Mouse (Mus musculus): ENCODE data around the gene Atrip. TPM values are rescaled to one million over a fixed set of nuclear protein-coding genes. Genes with fewer than 3 reads are reported as not detected.

Atrip gene
- polyA plus RNA-seq, 1 experiment from 2014 or later = 27.3 TPM

DNA sequence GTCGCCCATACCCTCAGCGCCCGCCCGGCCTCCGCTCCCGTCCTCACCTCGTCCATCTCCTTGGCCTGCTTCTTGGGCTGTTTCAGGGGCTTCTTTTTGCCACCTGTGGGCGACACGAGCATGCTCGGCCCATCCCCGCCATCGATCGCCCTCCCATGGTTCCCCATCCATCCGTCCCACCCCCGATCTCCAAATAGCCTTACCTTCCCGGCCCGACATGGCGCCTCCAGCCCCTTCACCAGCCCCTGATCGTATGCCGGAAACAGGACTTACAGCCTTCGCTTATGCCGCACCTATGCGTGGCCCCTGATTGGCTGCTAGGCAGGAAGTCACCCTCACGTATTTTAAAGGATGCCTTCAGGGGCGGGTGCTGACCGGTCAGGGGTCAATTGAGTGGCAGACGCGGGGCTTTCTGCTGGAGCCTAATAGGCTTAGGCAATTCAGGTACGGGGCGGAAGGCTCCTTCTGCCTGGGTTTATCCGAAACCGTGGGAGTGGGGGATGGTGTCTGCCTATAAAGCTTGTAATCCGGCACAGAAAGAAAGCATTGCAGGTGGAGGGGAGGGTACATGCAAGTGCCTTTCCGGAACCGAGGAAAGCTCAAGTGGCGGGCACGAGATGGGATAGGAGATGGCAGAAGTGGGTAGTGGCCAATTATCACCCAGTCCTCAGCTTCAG lies 8.3 kb upstream of the Atrip start, which contains the start of the genes Ccdc51 and Tma7:
Ccdc51 (plus strand) TSS at position 370 of the 677 bp plus-strand sequence.
Tma7 (minus strand) TSS at position 464 of the 677 bp plus-strand sequence.
- peak within 1 kb of the TSS; percentile 87 for H3K9ac ChIP-seq (ENCODE audit: low read length)
- DNase-seq (ENCODE audit: low spot score) (peak; percentile 92), ATAC-seq (peak; percentile 98)
- H3K27ac ChIP-seq (ENCODE audit: low read depth, low read length) = peak within 1 kb of the TSS; percentile 54; the same call in 1 of the 2 replicates
- H3K36me3 ChIP-seq (ENCODE audit: control insufficient read depth, insufficient read depth, low read length) = peaks cover 23% of the 10 kb centered on the region
- no peaks in the 10 kb centered on the region for H3K9me3 ChIP-seq (replicated peaks; ENCODE audit: control insufficient read depth, low read length)
- peaks cover 12% of the 10 kb centered on the region for H3K4me1 ChIP-seq (ENCODE audit: control insufficient read depth, insufficient read depth, low read length)
- under 1% methylated on average over 37 of the region's 37 CpGs for WGBS
- H3K4me2 ChIP-seq (ENCODE audit: low read length) = peak within 1 kb of the TSS; percentile 90
- peak within 1 kb of the TSS; percentile 78 for H3K4me3 ChIP-seq (ENCODE audit: low read depth, low read length)
- no peaks in the 10 kb centered on the region for H3K27me3 ChIP-seq (replicated peaks; ENCODE audit: control insufficient read depth, insufficient read depth, low read length)

DNA sequence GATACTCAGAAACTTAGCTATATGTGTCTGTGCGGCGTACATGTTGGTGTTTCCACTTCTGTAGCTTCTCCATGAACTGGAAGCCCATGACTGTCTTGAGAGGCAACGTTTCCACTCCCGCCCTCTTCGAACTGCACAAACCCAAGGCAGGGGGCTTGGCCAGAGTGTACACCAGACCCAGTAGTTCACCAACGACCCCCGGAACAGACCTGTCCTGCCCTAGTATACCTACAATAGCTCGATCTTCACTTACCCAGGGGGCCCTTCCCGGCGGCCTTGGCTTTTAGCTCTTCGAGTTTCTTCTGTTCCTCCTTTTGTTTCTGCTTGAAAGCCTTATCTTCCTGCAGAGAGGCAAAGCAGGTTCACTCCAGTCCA lies 7.8 kb upstream of the Atrip start:
- DNase-seq (ENCODE audit: low spot score) (no peak), ATAC-seq (peak; percentile 43; the same call in 1 of the 2 replicates)
- H3K27me3 ChIP-seq (replicated peaks; ENCODE audit: control insufficient read depth, insufficient read depth, low read length) = no peaks in the 10 kb centered on the region
- peak overlapping the region; percentile 54; the same call in 1 of the 2 replicates for H3K27ac ChIP-seq (ENCODE audit: low read depth, low read length)
- H3K4me1 ChIP-seq (ENCODE audit: control insufficient read depth, insufficient read depth, low read length) = peaks cover 12% of the 10 kb centered on the region
- peaks cover 23% of the 10 kb centered on the region for H3K36me3 ChIP-seq (ENCODE audit: control insufficient read depth, insufficient read depth, low read length)
- H3K9me3 ChIP-seq (replicated peaks; ENCODE audit: control insufficient read depth, low read length) = no peaks in the 10 kb centered on the region
- H3K4me2 ChIP-seq (ENCODE audit: low read length) = peak overlapping the region; percentile 90
- peak overlapping the region; percentile 87 for H3K9ac ChIP-seq (ENCODE audit: low read length)
- 7% methylated on average over 11 of the region's 11 CpGs for WGBS
- peak overlapping the region; percentile 78 for H3K4me3 ChIP-seq (ENCODE audit: low read depth, low read length)

DNA sequence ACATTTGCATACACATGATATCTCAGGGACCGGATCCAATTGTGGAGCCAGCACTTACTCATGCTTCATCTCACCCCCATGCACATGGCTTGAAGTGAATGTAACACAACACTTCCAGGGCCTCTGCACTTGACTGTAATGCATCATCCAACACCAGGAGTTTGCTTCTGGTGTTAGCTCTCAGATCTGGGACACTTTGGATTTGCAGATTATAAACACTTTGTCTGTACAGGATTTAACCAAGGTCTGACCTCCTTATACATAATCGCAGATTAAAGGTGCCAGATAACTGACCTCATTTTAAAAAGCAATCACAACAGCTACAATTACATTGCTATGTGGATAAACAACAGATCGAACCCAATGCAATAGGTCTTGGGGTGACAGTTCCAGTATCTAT lies 6.6 kb upstream of the Atrip start:
- H3K27me3 ChIP-seq (replicated peaks; ENCODE audit: control insufficient read depth, insufficient read depth, low read length) = no peaks in the 10 kb centered on the region
- H3K4me3 ChIP-seq (ENCODE audit: low read depth, low read length) = no peak overlapping the region
- H3K27ac ChIP-seq (ENCODE audit: low read depth, low read length) = no peak overlapping the region
- H3K4me1 ChIP-seq (ENCODE audit: control insufficient read depth, insufficient read depth, low read length) = peaks cover 12% of the 10 kb centered on the region
- H3K4me2 ChIP-seq (ENCODE audit: low read length) = no peak overlapping the region
- H3K9ac ChIP-seq (ENCODE audit: low read length) = no peak overlapping the region
- H3K36me3 ChIP-seq (ENCODE audit: control insufficient read depth, insufficient read depth, low read length) = peaks cover 23% of the 10 kb centered on the region
- no peaks in the 10 kb centered on the region for H3K9me3 ChIP-seq (replicated peaks; ENCODE audit: control insufficient read depth, low read length)
- 94% methylated on average over 3 of the region's 3 CpGs for WGBS
- DNase-seq (ENCODE audit: low spot score) = no peak
- ATAC-seq = no peak

DNA sequence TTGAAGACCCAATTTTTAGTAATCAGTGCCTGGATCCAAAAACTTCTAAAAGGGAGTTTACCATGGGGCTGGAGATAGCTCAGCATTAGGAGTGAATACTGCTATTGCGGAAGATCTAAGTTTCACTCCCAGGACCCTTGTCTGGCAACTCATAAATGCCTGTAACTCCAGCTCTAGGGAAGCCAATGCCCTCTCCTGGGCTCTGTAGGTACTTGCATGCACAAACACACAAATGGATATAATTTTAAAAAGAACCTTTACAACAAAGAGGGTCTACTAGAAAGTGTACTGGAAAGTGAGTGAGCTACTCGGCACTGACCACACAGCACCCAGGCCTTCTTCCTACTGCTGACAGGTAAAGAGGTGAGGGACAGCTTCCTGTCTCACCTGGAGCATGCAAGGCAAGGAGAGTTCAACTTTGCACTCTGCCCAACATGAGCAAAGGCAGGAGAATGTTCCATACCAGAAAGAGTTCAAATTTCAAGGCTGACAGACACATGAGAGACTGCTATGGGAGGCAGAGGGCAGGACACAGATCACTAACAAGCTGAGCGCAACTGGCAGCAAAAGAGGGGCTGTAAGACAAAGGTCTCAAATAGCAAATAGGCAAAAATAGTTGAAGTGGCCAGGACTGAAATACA lies 5.7 kb downstream of the Atrip start:
- H3K36me3 ChIP-seq (ENCODE audit: control insufficient read depth, insufficient read depth, low read length) = peaks cover 87% of the 10 kb centered on the region
- ATAC-seq = no peak
- no peak overlapping the region for H3K4me2 ChIP-seq (ENCODE audit: low read length)
- H3K27me3 ChIP-seq (replicated peaks; ENCODE audit: control insufficient read depth, insufficient read depth, low read length) = no peaks in the 10 kb centered on the region
- no peak overlapping the region for H3K4me3 ChIP-seq (ENCODE audit: low read depth, low read length)
- peaks cover 8% of the 10 kb centered on the region for H3K4me1 ChIP-seq (ENCODE audit: control insufficient read depth, insufficient read depth, low read length)
- no peaks in the 10 kb centered on the region for H3K9me3 ChIP-seq (replicated peaks; ENCODE audit: control insufficient read depth, low read length)
- DNase-seq (ENCODE audit: low spot score) = no peak
- no peak overlapping the region for H3K9ac ChIP-seq (ENCODE audit: low read length)
- no peak overlapping the region for H3K27ac ChIP-seq (ENCODE audit: low read depth, low read length)
- WGBS = 92% methylated on average over 3 of the region's 3 CpGs

DNA sequence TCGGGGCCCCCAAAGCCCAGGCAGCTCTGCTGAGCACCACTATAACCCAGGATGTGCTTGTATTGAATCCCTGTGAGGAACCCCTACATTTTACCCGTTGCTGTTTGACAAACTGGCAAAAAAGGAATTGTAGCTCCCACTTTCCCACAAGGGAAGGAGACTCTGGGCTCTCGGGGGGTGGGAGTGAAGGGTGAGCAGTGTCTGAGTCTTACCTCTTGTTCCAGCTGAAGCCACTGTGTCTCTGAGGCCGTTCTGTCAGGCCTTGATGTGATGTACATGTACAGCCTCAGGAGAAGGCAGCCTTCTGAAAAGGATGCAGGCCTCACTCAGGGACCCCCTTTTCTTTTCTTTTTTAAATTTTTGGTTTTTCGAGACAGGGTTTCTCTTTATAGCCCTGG lies 13.0 kb downstream of the Atrip start:
- Histone ChIP-seq H3K9me3 (replicated peaks; ENCODE audit: control insufficient read depth, low read length) (no peaks in the 10 kb centered on the region), H3K9ac (ENCODE audit: low read length) (no peak overlapping the region), H3K4me2 (ENCODE audit: low read length) (no peak overlapping the region), H3K36me3 (ENCODE audit: control insufficient read depth, insufficient read depth, low read length) (peaks cover 81% of the 10 kb centered on the region), H3K4me1 (ENCODE audit: control insufficient read depth, insufficient read depth, low read length) (no peaks in the 10 kb centered on the region), H3K27me3 (replicated peaks; ENCODE audit: control insufficient read depth, insufficient read depth, low read length) (no peaks in the 10 kb centered on the region), H3K27ac (ENCODE audit: low read depth, low read length) (no peak overlapping the region), H3K4me3 (ENCODE audit: low read depth, low read length) (no peak overlapping the region)
- DNase-seq (ENCODE audit: low spot score) = no peak
- no peak for ATAC-seq
- WGBS = 92% methylated on average over 5 of the region's 5 CpGs

DNA sequence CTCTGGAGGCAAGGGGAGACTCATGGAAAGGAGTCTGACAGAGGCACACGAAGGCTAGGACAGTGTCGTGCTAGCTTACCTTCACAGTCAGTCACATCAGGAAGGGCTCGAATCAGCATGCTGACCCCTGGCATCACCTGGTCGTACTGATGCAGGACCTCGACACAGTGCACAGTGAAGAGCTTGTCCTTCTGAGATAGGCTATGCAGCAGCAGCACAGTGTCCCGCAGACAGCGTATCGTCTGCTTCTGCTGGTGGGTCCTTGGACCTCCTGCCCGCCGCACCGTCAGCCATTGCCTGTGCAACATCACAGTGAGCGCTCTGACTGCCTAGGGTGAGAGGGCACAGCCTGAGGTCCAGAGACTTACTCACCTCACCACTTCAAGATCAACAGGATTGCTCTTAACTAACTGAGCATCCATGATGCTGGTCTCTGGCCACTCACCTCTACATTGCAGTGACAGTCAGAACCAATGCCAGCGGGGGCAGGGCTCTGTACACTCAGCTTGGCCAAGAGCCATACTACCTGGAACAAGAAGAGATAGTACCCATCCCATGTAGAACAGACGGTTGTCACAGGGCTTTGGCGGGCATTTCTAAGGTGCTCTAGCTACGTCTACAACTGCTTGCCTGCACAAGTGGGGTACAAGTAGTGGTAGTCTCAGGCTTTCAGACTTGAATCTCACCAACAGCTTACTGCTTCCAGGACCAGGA lies 13.6 kb downstream of the Atrip start:
- peak; percentile 14; the same call in 1 of the 2 replicates for ATAC-seq
- H3K4me1 ChIP-seq (ENCODE audit: control insufficient read depth, insufficient read depth, low read length) = no peaks in the 10 kb centered on the region
- H3K27me3 ChIP-seq (replicated peaks; ENCODE audit: control insufficient read depth, insufficient read depth, low read length) = no peaks in the 10 kb centered on the region
- no peaks in the 10 kb centered on the region for H3K9me3 ChIP-seq (replicated peaks; ENCODE audit: control insufficient read depth, low read length)
- H3K4me3 ChIP-seq (ENCODE audit: low read depth, low read length) = no peak overlapping the region
- peaks cover 76% of the 10 kb centered on the region for H3K36me3 ChIP-seq (ENCODE audit: control insufficient read depth, insufficient read depth, low read length)
- 92% methylated on average over 16 of the region's 16 CpGs for WGBS
- no peak overlapping the region for H3K4me2 ChIP-seq (ENCODE audit: low read length)
- H3K9ac ChIP-seq (ENCODE audit: low read length) = no peak overlapping the region
- no peak overlapping the region for H3K27ac ChIP-seq (ENCODE audit: low read depth, low read length)
- no peak for DNase-seq (ENCODE audit: low spot score)

DNA sequence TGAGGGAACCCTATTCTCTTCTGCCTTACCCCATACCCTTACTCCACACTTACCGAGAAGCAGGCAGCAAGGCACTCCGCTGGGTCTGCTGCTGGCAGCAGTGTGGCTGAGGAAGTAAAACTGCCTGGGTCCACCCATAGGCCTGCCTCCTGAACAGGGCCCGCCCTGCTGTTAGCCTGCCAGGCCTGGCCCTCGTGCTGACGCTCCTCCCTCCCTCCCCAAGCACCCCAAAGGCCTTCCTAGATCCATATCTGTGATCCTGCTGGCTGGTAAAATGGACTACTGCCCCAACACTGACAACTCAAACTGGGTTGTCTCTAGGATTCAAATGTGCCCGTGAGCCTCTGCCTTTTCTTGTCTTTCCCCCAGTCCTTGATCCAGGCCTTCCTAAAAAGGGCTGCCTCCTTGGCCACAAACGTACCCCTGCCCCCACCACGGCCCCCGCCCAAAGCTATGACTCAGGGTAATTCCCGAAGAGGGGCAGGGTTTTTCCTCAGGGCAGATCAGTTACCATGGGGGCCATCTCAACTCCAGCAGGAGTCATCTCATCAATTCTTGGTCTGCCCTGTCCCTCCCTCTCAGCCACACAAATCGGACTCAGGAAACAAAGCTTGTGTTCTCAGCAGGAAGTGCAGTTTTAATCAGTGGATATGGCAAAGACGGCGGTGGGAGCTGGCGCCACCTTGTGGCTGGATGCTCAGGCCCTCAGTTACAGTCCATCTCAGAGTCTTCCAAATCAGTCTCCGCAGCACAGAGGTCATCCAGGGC lies 14.6 kb downstream of the Atrip start, which contains the start of gene Trex1:
Trex1 (minus strand) TSS at position 599 of the 768 bp plus-strand sequence.
- ATAC-seq (peak; percentile 72), DNase-seq (ENCODE audit: low spot score) (peak; percentile 86)
- peak within 1 kb of the TSS; percentile 64 for H3K9ac ChIP-seq (ENCODE audit: low read length)
- peak within 1 kb of the TSS; percentile 44 for H3K4me2 ChIP-seq (ENCODE audit: low read length)
- H3K4me1 ChIP-seq (ENCODE audit: control insufficient read depth, insufficient read depth, low read length) = 0 out of 2 replicates have a peak, but pooled peaks cover 2% of the 10 kb centered on the region
- peaks cover 66% of the 10 kb centered on the region for H3K36me3 ChIP-seq (ENCODE audit: control insufficient read depth, insufficient read depth, low read length)
- peak within 1 kb of the TSS; percentile 65 for H3K27ac ChIP-seq (ENCODE audit: low read depth, low read length)
- H3K9me3 ChIP-seq (replicated peaks; ENCODE audit: control insufficient read depth, low read length) = no peaks in the 10 kb centered on the region
- H3K27me3 ChIP-seq (replicated peaks; ENCODE audit: control insufficient read depth, insufficient read depth, low read length) = no peaks in the 10 kb centered on the region
- 25% methylated on average over 15 of the region's 15 CpGs for WGBS
- H3K4me3 ChIP-seq (ENCODE audit: low read depth, low read length) = peak within 1 kb of the TSS; percentile 21

DNA sequence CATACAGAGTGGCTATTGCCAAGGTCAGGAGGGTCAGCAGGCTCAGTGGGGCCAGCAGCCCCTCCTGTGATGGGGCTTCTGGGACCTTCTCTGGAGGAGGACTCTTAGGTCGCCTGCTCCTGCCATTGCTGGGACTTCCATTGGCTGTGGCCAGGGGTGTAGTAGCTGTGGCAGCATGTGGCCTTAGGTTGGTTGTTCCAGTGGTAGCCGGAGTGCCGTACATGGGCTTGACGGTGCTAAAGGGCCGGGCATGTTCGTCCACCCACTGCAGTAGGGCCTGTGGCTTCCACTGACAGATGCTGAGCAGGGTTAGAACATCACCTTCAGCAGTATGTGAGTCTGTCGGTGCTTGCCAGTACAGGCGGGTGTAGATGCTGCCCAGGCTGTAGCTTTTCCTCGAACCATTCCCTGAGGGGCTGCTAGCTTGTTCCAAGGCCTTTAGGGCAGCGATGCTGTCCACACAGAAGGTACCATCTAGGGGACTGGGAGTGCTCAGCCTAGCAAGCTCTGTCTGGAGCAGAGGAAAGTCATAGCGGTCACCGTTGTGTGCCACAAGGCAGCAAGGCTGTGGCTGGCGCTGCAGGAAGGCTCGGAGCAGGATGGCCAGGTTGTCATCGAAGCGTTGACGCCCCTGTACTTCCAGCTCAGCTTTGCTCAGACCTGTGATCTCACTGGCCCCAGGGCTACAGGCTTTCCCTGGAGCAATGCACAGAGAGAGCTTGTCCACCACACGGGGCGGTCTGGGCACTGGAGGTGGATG lies 15.7 kb downstream of the Atrip start:
- Histone ChIP-seq H3K36me3 (ENCODE audit: control insufficient read depth, insufficient read depth, low read length) (peaks cover 54% of the 10 kb centered on the region), H3K9ac (ENCODE audit: low read length) (peak overlapping the region; percentile 64; the same call in 1 of the 2 replicates), H3K4me1 (ENCODE audit: control insufficient read depth, insufficient read depth, low read length) (0 out of 2 replicates have a peak, but pooled peaks cover 2% of the 10 kb centered on the region), H3K27me3 (replicated peaks; ENCODE audit: control insufficient read depth, insufficient read depth, low read length) (no peaks in the 10 kb centered on the region), H3K4me3 (ENCODE audit: low read depth, low read length) (no peak overlapping the region), H3K27ac (ENCODE audit: low read depth, low read length) (no peak overlapping the region), H3K9me3 (replicated peaks; ENCODE audit: control insufficient read depth, low read length) (no peaks in the 10 kb centered on the region), H3K4me2 (ENCODE audit: low read length) (no peak overlapping the region)
- DNase-seq (ENCODE audit: low spot score) = no peak
- no peak for ATAC-seq
- 96% methylated on average over 19 of the region's 19 CpGs for WGBS
